Mouse (Mus musculus) B cell, adult 62 days (primary cell): ENCODE results near the gene 0610030E20Rik. TPM values are rescaled to one million over a fixed set of nuclear protein-coding genes. Genes with fewer than 3 reads are reported as not detected.

ENCODE experiments used
- total RNA-seq: library from RNA; stranded (reverse); gene quantifications from 4 replicates; pipeline ENCODE4 v1.2.4, GENCODE M21; 2023

The 0610030E20Rik gene
- total RNA-seq: 39.6 to 46.0 TPM (median 41.1 TPM) in 4 replicates

DNA sequence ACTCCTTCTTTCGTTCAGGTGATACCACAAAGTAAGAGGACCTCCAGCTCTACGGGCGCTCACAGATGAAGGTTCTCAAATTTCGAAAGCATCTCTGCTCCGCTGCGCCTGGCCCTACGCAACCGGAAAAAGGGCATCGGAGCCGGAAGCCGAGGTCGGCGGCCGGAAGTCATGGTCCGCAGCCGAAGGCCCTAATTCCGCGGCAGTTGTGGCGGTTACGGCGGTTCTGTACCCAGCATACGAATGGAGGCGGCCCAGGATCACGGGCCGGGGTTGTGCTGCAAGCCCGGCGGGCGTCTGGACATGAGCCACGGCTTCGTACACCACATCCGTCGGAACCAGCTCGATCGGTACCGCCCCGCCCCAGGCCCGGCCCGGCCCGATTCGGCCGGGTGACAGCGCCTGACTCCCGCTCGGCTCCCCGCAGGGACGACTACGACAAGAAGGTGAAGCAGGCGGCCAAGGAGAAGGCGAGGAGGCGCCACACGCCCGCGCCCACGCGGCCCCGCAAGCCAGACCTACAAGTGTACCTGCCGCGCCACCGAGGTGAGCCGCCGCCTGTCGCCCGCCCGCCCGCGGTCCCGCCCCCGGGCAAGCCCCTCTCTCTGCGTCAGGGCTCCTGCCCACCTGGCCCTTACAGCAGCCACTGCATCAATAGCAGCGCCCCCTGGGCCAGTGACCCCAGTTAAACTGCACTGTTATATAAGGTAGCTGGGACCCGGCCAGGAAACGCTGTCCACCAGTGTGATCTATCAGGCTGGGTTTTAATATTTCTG, at the start of gene 0610030E20Rik:
TSS of gene 0610030E20Rik (plus strand) at position 152 of the 776 bp plus-strand sequence.

GRCm38 (mm10) chr6:72345074-72345567, 2.0 kb upstream of the 0610030E20Rik start, which contains the start of gene Usp39:
Usp39 (minus strand) TSS chr6:72345184.

DNA sequence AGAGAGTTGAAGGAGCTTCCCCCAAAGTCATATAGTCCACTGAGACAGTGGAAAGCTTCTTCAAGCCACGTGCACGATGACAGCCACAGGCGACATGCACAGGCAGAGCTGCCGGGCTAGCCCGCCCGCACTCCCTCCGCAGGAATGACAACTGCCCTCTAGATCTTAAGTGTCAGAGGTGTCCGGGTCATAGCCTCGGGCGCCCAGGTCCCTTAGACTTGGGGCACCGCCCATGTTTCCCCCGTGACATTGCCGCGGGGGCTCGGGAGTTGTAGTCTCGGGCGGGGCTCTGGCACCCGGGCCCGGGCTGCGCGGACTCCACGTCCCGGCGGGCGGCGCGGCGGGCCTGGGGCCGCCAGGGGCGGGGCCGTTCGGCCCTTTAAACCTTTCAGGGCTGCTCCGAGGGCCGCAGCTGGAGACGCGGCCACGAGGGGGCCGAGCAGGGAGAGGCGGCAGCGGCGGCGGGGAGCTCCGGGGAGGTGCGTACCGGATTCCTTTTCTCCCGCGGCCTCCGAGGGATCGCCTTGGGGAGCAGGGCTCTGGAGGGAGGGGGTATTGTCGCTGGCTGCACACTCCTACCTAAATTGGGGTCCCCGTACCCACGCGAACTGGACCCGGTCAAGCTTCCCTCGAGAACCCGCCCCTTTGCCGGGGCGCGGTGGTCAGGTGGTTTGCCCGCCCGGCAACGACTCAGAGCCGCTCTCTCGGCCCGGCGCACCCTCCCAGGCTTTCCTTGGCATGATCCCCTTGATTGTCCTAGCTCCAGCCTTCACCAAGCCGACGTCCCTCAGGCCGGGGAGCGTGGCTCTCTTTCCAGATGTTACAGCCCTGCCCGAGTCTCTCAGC, 8.2 kb downstream of the 0610030E20Rik start, which contains the start of gene Tmem150a:
TSS of gene Tmem150a (plus strand) at position 382 of the 846 bp plus-strand sequence.

DNA sequence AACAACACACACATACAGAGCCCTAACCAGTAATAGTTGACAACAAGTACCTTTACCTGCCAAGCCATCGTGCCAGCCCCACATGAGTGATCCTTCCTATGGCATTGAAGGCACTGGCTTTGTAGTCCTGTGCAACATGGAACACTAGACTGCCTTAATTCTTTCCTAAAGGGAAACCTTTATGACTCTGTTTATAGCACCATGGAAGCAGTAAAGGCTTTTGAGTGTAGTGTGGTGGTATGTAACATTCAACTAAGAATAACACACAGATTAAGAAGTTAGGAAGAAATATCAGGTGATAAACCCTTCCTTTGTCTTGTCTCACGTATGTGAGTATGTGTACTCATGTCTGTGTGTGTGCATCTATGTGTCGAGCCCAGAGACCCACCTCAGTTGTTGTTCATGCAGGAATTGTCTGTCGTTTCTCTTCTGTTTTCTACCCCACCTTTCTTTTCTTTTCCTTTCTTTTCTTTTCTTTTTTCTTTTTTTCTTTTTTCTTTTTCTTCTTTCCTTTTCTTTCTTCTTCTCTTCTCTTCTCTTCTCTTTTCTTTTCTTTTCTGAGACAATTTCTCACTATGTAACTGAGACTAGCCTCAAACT, 19.8 kb downstream of the 0610030E20Rik start, which contains the start of gene Rnf181:
TSS of gene Rnf181 (minus strand) at position 113 of the 600 bp plus-strand sequence.

DNA sequence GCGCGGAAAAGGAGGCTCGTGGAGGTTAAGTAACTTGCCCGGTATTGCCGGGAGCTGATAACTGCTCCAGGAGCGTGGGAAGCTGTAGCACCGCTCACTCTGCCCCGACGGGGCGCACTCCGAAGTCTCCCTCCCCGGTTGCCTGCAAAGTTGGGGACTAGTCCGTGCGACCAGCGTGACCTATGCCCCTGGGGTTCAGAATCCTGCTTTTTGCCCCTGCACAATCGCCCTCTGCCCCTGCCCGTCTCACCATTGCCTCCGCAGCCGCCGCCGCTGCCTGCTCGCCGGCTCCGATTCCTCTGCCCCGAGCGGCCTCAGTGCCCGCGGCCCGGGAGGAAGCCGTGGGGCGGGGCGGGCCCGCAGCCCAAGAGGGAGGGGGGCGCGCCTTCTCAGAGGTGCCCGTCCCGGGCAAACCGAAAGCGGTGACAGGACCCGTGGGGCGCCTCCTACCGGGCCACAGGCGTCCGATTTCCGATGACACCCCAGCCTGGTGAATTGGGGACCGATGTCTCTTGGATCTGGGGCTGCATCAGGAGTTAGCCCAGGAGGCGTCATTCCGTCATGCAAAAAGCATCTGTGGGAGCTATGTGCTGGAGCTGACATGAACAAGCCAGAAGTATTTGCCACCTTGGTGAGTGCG, 33.1 kb downstream of the 0610030E20Rik start, which contains the start of gene Vamp5:
TSS of gene Vamp5 (minus strand) at position 338 of the 640 bp plus-strand sequence.

GRCm38 (mm10) chr6:72389941-72390771, 43.0 kb downstream of the 0610030E20Rik start, which contains the start of gene Vamp8:
Vamp8 (minus strand) TSS chr6:72390703.

Other genes starting within 250 kb of the 0610030E20Rik start
- gene St3gal5, start 249.7 kb upstream of the 0610030E20Rik start, total RNA-seq: 16.0 to 21.7 TPM (median 19.1 TPM) in 4 replicates
- gene Atoh8, start 111.7 kb upstream of the 0610030E20Rik start, total RNA-seq: not detected in 4 replicates
- not detected in 4 replicates for gene Sftpb, start 42.7 kb upstream of the 0610030E20Rik start, total RNA-seq
- 41.8 to 54.8 TPM (median 43.5 TPM) in 4 replicates for gene Usp39, start 2.1 kb upstream of the 0610030E20Rik start, total RNA-seq
- gene Tmem150a, start 8.1 kb downstream of the 0610030E20Rik start, total RNA-seq: 3.6 to 4.5 TPM (median 4.0 TPM) in 4 replicates
- 64.7 to 72.5 TPM (median 69.9 TPM) in 4 replicates for gene Rnf181, start 19.6 kb downstream of the 0610030E20Rik start, total RNA-seq
- gene Vamp5, start 33.2 kb downstream of the 0610030E20Rik start, total RNA-seq: 6.5 to 15.2 TPM (median 9.6 TPM) in 4 replicates
- gene Vamp8, start 43.4 kb downstream of the 0610030E20Rik start, total RNA-seq: 89.8 to 98.2 TPM (median 94.9 TPM) in 4 replicates
- gene Ggcx, start 67.0 kb downstream of the 0610030E20Rik start, total RNA-seq: 10.3 to 13.6 TPM (median 11.1 TPM) in 4 replicates
- gene Mat2a, start 92.2 kb downstream of the 0610030E20Rik start, total RNA-seq: 252 to 291 TPM (median 267 TPM) in 4 replicates
- 0.46 to 0.60 TPM (median 0.55 TPM) in 3 of 4 replicates, not detected in the other for gene Sh2d6, start 174.4 kb downstream of the 0610030E20Rik start, total RNA-seq
- 327 to 361 TPM (median 338 TPM) in 4 replicates for gene Capg, start 197.1 kb downstream of the 0610030E20Rik start, total RNA-seq